Mouse (Mus musculus) lung, embryonic 14.5 days (tissue): ENCODE measurements around the gene Klhl29. TPM values are rescaled to one million over a fixed set of nuclear protein-coding genes. Genes with fewer than 3 reads are reported as not detected.

Source experiments
- ATAC-seq: fragments of 200-750 bp; cut with Nextera tagmentation; 2 replicates; pipeline ENCODE4 v1.8.0; 2017; ENCODE audit warnings: mild to moderate bottlenecking, moderate TSS enrichment, moderate library complexity; ENCODE audit not compliant: insufficient read depth
- DNase-seq: peaks from one replicate; pipeline ENCODE4 v3.0.0-alpha.2; 2015
- H3K27ac ChIP-seq: fragments of 300-500 bp; sonication (generic); 2 replicates; pipeline ENCODE4 v1.5.1; 2014; ENCODE audit warnings: low read depth, mild to moderate bottlenecking, moderate library complexity
- H3K27me3 ChIP-seq: fragments of 300-500 bp; sonication (generic); 2 replicates; pipeline ENCODE4 v1.6.1; 2014; ENCODE audit warnings: low read length, control low read depth; ENCODE audit not compliant: insufficient read depth
- H3K36me3 ChIP-seq: fragments of 300-500 bp; sonication (generic); 2 replicates; pipeline ENCODE4 v1.6.1; 2014; ENCODE audit warnings: control low read depth; ENCODE audit not compliant: insufficient read depth
- H3K4me1 ChIP-seq: fragments of 300-500 bp; sonication (generic); 2 replicates; pipeline ENCODE4 v1.6.1; 2014; ENCODE audit warnings: antibody characterized with exemption, control low read depth; ENCODE audit not compliant: insufficient read depth
- H3K4me2 ChIP-seq: fragments of 300-500 bp; sonication (generic); 2 replicates; pipeline ENCODE4 v1.6.1; 2014; ENCODE audit warnings: mild to moderate bottlenecking
- H3K4me3 ChIP-seq: fragments of 300-500 bp; sonication (generic); 2 replicates; pipeline ENCODE4 v1.5.1; 2014; ENCODE audit warnings: low read depth, low read length
- H3K9ac ChIP-seq: fragments of 300-500 bp; sonication (generic); 2 replicates; pipeline ENCODE4 v1.6.1; 2014
- H3K9me3 ChIP-seq: fragments of 300-500 bp; sonication (generic); 2 replicates; pipeline ENCODE4 v1.6.1; 2016; ENCODE audit warnings: low read depth, low read length, control low read depth
- CTCF ChIP-seq: IDR thresholded peaks from 2 replicates; pipeline ENCODE4 v1.5.1; 2016; ENCODE audit warnings: antibody characterized with exemption, low read depth
- WGBS: fragments of 180-500 bp; shearing (Covaris S2); extraction: QIAGEN DNeasy Blood & Tissue Kit; methylation state at CpG from one replicate; pipeline ENCODE4 v1.1.7; 2014; 5-methylcytosine and 5-hydroxymethylcytosine counted together
- polyA plus RNA-seq: library from polyadenylated mRNA; unstranded; fragments of >200 nt; fragmentation: Nextera tagmentation; extraction: Ambion mirVana; gene quantifications from 2 replicates; pipeline ENCODE4 v1.2.1, GENCODE M21; 2014

Gene Klhl29
- polyA plus RNA-seq, 1 experiment from 2014 or later = 1.2 TPM

GRCm38 (mm10) chr12:5269061-5269460 lies 106.4 kb downstream of the Klhl29 start:
- H3K9me3 ChIP-seq = no peaks in the 10 kb centered on the region
- H3K27me3 ChIP-seq = no peaks in the 10 kb centered on the region
- no peak overlapping the region for H3K27ac ChIP-seq
- H3K4me2 ChIP-seq = no peak overlapping the region
- ATAC-seq (no peak), DNase-seq (no peak)
- WGBS = 79% methylated on average over 7 of the region's 7 CpGs
- H3K36me3 ChIP-seq = no peaks in the 10 kb centered on the region
- TF ChIP-seq CTCF = no peak
- H3K9ac ChIP-seq = no peak overlapping the region
- no peak overlapping the region for H3K4me3 ChIP-seq
- peaks cover 8% of the 10 kb centered on the region; the same call in 1 of the 2 replicates for H3K4me1 ChIP-seq

- H3K27me3 ChIP-seq = no peaks in the 10 kb centered on the region
- H3K4me3 ChIP-seq = no peak overlapping the region
- H3K36me3 ChIP-seq = no peaks in the 10 kb centered on the region
- no peaks in the 10 kb centered on the region for H3K9me3 ChIP-seq
- H3K27ac ChIP-seq = peak overlapping the region; percentile 86
- H3K4me2 ChIP-seq = peak overlapping the region; percentile 15; the same call in 1 of the 2 replicates
- H3K4me1 ChIP-seq = peaks cover 6% of the 10 kb centered on the region; the same call in 1 of the 2 replicates
- ATAC-seq (peak; percentile 72), DNase-seq (peak; percentile 60)
- WGBS = 34% methylated on average over 9 of the region's 9 CpGs
- peak overlapping the region; percentile 8 for H3K9ac ChIP-seq
- no peak for TF ChIP-seq CTCF
Measured at GRCm38 (mm10) chr12:5268188-5268612, 107.3 kb downstream of the Klhl29 start.

- no peak overlapping the region for H3K4me2 ChIP-seq
- WGBS = 40% methylated on average over 9 of the region's 9 CpGs
- ATAC-seq (peak; percentile 57), DNase-seq (no peak)
- H3K9ac ChIP-seq = no peak overlapping the region
- TF ChIP-seq CTCF = no peak
- H3K27ac ChIP-seq = peak overlapping the region; percentile 86
- no peaks in the 10 kb centered on the region for H3K27me3 ChIP-seq
- no peaks in the 10 kb centered on the region; the same call in 1 of the 2 replicates for H3K4me1 ChIP-seq
- H3K4me3 ChIP-seq = no peak overlapping the region
- H3K9me3 ChIP-seq = no peaks in the 10 kb centered on the region
- no peaks in the 10 kb centered on the region for H3K36me3 ChIP-seq
Measured at GRCm38 (mm10) chr12:5267271-5268187, 108.0 kb downstream of the Klhl29 start.

GRCm38 (mm10) chr12:5266773-5267172 lies 108.7 kb downstream of the Klhl29 start:
- Histone ChIP-seq H3K27me3 (no peaks in the 10 kb centered on the region), H3K9ac (no peak overlapping the region), H3K4me1 (no peaks in the 10 kb centered on the region; the same call in 1 of the 2 replicates), H3K9me3 (no peaks in the 10 kb centered on the region), H3K36me3 (no peaks in the 10 kb centered on the region), H3K27ac (no peak overlapping the region), H3K4me2 (no peak overlapping the region), H3K4me3 (no peak overlapping the region)
- ATAC-seq (no peak), DNase-seq (no peak)
- WGBS = 26% methylated on average over 4 of the region's 4 CpGs
- TF ChIP-seq CTCF = no peak

GRCm38 (mm10) chr12:5261476-5261875 lies 114.0 kb downstream of the Klhl29 start:
- H3K9me3 ChIP-seq = no peaks in the 10 kb centered on the region
- no peaks in the 10 kb centered on the region for H3K27me3 ChIP-seq
- TF ChIP-seq CTCF = no peak
- ATAC-seq (no peak), DNase-seq (peak; percentile 30)
- H3K27ac ChIP-seq = no peak overlapping the region
- H3K4me2 ChIP-seq = no peak overlapping the region
- H3K9ac ChIP-seq = no peak overlapping the region
- 59% methylated on average over 4 of the region's 4 CpGs for WGBS
- H3K36me3 ChIP-seq = no peaks in the 10 kb centered on the region
- no peak overlapping the region for H3K4me3 ChIP-seq
- H3K4me1 ChIP-seq = no peaks in the 10 kb centered on the region

- H3K4me2 ChIP-seq = no peak overlapping the region
- no peak for TF ChIP-seq CTCF
- H3K27ac ChIP-seq = no peak overlapping the region
- no peak overlapping the region for H3K9ac ChIP-seq
- no peaks in the 10 kb centered on the region for H3K9me3 ChIP-seq
- 86% methylated on average over 3 of the region's 3 CpGs for WGBS
- H3K36me3 ChIP-seq = no peaks in the 10 kb centered on the region
- DNase-seq (no peak), ATAC-seq (no peak)
- no peaks in the 10 kb centered on the region for H3K4me1 ChIP-seq
- no peak overlapping the region for H3K4me3 ChIP-seq
- no peaks in the 10 kb centered on the region for H3K27me3 ChIP-seq
Measured at GRCm38 (mm10) chr12:5258779-5259178, 116.7 kb downstream of the Klhl29 start.

GRCm38 (mm10) chr12:5257174-5257573 lies 118.3 kb downstream of the Klhl29 start:
- Histone ChIP-seq H3K9me3 (no peaks in the 10 kb centered on the region), H3K9ac (no peak overlapping the region), H3K4me3 (no peak overlapping the region), H3K27me3 (no peaks in the 10 kb centered on the region), H3K4me2 (no peak overlapping the region), H3K36me3 (no peaks in the 10 kb centered on the region), H3K4me1 (no peaks in the 10 kb centered on the region), H3K27ac (no peak overlapping the region)
- ATAC-seq (no peak), DNase-seq (no peak)
- no peak for TF ChIP-seq CTCF
- WGBS = 75% methylated on average over 4 of the region's 4 CpGs
